Mouse (Mus musculus): ENCODE measurements at regions not wholly inside any gene's neighbourhood (a gene's known extent, or its start where the extent isn't known, plus 50 kb on each side); places are given as distances from the start of the nearest gene placed in this dataset.
A peak's percentile ranks its signal among the peaks of the same experiment; 100 is the strongest.

- no peak for TF ChIP-seq POLR2AphosphoS2 (IDR thresholded peaks at IDR 0.05; ENCODE audit: insufficient read length, low read depth)
- no peak for TF ChIP-seq POLR2A (IDR thresholded peaks at IDR 0.05; ENCODE audit: insufficient read length, low read depth)
- TF ChIP-seq MYOG (IDR thresholded peaks at IDR 0.05; ENCODE audit: control insufficient read depth in 1 of 3, insufficient read depth in 1 of 3, insufficient read length in 2 of 3, low read depth in 2 of 3), result no peak
- TF ChIP-seq MAX (IDR thresholded peaks at IDR 0.05; ENCODE audit: low read depth), result no peak
- no peak for TF ChIP-seq USF1 (IDR thresholded peaks at IDR 0.05; ENCODE audit: low read depth)
- TF ChIP-seq E2F4 (IDR thresholded peaks at IDR 0.05; ENCODE audit: insufficient read depth), result no peak
- no peak for TF ChIP-seq SRF (IDR thresholded peaks at IDR 0.05; ENCODE audit: control insufficient read depth, insufficient read length, low read depth)
- TF ChIP-seq CEBPB (IDR thresholded peaks at IDR 0.05; ENCODE audit: insufficient read depth, poor library complexity, severe bottlenecking), result no peak
- no peak for TF ChIP-seq REST (IDR thresholded peaks at IDR 0.05; ENCODE audit: insufficient read depth, insufficient read length)
- peak; percentile 63 to 86 (median 85) for TF ChIP-seq MYOD1 (IDR thresholded peaks at IDR 0.05; ENCODE audit: control insufficient read depth in 1 of 3, insufficient read length in 2 of 3, low read depth in 2 of 3)
Observed at GRCm38 (mm10) chr16:63371275-63371674, 492.7 kb downstream of the Epha3 start.
